Mouse (Mus musculus): ENCODE results near the gene Igf2bp3.

DNA sequence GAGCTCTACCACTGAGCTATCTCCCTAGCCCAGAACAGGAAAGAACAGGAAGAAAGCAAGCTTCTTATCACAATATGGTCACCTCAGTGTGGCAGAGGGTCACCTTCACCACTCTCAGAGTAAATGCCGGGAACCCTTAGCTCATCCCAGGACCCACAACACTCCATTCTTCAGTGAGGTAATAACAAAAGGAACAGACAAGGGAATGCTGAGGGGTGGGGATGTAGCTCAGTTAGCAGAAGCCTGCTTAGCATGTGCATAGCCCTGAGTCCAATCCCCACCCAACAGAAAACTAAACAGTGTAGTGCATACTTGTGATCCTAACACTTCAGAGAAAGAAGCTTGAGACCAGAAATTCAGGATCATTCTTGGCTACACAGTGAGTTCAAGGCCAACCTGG is 115.7 kb downstream of the Igf2bp3 start:
- TF ChIP-seq CTCF (IDR thresholded peaks at IDR 0.05; ENCODE audit: borderline replicate concordance, control insufficient read depth, extremely low read depth, insufficient read depth, low read length, poor library complexity), result no peak
- TF ChIP-seq POLR2A (IDR thresholded peaks at IDR 0.05; ENCODE audit: control insufficient read depth, extremely low read depth, insufficient read depth, low read length, poor library complexity), result no peak
